Mouse (Mus musculus): ENCODE measurements at regions not wholly inside any gene's neighbourhood (a gene's known extent, or its start where the extent isn't known, plus 50 kb on each side); places are given as distances from the start of the nearest gene placed in this dataset.
A peak's percentile ranks its signal among the peaks of the same experiment; 100 is the strongest.

DNA sequence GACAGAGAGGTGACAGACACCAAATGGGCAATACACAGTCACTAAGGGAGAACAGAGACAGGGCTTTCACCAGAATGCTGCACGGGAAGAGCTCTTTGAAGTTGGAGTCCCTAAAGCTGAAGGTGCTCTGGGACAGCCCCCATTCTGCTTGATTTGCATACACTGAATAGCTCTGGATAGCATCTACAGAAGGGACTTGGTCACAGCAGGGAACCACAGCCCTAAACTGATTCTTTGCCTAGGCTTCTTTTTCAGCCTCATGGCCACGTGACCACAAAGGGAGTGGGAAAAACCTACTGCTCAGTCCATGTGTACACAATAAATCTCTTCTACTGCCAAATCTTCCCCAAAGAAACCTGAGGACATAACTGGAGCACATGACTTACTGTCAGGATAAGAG is 221.3 kb downstream of the Opa1 start:
- DNase-seq (ENCODE audit: low spot score): no peak

DNA sequence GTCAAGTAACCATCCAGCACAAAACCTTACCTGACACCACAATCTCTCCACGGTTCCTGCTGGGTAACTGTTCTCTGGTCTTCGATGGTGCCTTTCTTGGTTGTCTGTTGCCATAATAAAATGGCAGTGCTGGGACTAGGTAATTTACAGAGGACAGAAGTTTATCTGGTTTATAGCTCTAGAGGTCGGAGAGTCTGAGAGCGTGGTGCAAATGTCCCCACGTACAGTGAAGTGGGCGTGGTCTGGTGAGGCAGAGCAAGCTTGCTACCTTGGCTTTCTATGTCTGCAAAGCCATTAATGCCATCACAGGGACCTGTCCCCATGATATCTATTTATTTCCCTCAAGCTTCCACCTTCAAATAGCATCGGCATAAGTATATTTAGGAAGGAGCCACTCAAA is 223.0 kb downstream of the Opa1 start:
- DNase-seq (ENCODE audit: low spot score): no peak

DNA sequence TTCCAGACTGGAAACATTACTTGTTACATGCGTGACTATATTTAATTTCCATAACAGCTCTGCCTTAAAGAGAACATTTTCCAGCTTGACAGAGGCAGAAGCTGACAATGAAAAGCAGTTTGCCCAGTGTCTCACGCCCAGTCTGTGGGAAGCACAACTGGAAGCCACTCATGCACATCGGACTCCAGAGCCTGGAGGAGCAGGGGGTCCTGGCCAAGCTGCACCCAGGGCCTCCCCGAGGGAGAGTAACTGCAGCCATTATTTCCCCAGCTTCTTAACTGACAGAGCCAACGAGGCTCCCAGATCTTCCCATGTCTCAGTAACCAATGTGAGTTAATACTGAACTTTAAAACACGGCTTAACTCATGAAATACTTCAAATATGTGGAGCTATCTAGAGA is 223.5 kb downstream of the Opa1 start:
- DNase-seq (ENCODE audit: low spot score): no peak

DNA sequence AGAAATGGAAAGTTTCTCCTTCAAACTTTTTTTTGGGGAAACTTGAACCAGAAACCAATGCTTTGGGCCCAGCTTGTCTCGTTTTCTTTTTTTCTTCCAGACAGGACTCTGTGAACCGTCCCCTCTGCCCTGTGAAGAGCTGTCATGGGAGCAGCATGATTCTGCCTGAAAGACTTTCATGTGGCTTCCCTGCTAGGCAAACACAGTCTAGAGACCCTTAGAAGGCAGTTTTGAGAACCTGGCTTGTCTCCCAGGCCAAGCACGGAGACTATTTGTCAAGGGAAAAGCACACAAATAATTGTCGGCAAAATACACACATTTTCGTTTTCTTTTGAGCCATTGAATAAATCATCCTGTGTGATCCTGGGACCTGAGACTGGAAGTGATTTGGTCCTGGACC is 228.7 kb downstream of the Opa1 start:
- no peak for DNase-seq (ENCODE audit: low spot score)

DNA sequence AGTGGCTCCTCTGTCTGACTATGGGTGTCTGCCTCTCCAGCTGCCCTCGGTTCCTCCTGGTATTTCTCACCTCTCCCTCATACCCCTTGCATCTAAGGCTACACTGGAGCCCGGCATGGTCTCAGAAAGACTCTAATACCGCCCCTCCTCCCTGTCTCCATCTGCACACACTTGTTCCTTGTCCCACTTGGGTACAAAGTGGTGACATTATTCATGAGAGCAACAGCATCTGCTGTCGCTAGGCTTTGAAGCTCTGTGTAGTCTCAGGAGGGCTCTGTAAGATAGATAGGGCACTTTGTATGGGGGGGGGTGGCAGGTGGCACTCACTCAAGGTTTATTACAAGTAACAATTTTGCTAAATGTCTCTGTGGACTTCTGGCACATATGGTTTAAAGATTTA is 229.7 kb downstream of the Opa1 start:
- no peak for DNase-seq (ENCODE audit: low spot score)

DNA sequence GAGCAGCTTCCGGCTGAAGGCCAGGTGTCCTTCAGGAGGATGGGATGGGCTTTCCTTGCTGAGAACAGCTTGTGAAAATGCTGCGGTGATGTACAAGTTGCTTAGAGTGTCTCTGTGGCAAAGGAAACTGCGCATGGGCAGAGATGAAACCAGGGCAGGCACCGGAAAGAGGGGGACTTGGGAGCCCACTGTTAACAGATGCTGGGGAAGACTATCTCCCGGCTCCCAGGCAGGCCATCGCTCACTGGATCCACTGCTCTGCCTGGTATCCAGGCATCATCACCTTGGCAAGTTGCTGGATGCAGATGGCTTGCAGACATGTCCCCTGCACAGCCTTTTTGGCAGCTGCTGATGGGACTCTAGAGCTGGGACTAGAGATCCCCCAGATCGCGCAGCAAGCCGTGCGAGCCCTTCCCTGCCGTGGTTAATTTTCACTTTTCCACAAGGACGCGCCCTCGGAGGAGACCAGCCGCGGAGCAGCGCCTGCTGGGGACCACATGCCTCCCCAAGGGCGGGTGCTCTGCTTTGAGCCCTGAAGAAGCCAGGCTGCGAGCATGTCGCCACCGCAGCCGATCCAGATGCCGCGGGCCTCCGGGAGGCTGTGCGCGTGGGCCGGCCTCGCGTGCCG is 234.4 kb downstream of the Opa1 start:
- DNase-seq (ENCODE audit: low spot score): no peak

DNA sequence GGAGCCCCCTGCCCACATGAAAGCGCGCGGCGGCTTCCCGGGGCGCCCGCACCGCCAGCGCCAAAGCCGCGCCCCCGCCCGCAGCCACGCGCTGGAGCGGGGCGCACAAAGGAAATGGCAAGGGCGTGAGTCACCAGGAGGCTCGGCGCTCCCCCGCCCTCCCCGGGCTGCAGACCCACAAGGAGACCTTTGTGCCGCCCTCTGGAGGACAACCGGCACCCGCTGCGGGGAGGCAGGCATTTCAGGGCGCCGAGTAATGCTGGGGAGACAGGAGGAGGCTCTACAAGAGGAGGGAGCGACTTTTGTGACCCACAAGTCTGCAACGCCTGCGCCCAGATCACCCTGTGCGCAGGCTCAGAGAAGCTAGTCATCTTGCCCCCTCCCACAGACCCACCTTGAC is 234.9 kb downstream of the Opa1 start:
- DNase-seq (ENCODE audit: low spot score): peak; percentile 19

DNA sequence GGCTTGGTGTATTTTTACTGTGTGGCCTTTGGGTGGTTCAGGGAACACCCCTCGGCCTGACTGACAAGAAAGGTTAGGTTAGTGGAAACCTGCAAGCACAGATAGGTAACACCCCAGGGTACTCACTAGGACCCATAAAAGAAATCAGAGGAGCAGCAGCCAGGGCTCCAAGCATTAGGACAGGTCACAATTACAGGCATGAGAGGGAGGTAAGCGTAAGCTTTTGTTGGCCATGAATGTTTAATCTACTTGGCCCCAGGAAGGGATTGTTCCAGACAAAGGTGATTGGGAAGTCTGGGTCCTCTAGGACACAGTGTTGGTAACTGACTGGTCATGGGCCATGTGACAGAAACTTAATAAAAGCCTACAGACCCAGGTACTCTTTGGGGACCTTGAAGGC is 235.5 kb downstream of the Opa1 start:
- DNase-seq (ENCODE audit: low spot score): no peak

DNA sequence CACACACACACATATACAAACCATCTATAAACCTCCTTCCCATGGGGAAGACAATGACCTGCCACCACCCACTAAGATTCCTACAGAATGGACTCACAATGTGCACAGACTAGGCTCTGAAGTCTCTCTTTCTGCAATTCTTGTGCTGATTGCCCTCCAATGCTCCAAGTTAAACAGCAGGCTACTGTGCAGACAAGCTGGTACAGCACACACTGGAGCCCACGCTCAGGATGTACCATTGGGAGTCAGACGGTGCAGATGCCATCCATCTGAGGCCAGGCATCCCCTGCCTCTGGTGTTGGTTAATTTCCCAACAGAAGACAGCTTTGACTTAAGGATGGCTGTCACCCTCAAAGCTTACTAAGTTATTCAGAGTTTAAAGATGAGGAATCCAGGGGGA is 236.1 kb downstream of the Opa1 start:
- no peak for DNase-seq (ENCODE audit: low spot score)

DNA sequence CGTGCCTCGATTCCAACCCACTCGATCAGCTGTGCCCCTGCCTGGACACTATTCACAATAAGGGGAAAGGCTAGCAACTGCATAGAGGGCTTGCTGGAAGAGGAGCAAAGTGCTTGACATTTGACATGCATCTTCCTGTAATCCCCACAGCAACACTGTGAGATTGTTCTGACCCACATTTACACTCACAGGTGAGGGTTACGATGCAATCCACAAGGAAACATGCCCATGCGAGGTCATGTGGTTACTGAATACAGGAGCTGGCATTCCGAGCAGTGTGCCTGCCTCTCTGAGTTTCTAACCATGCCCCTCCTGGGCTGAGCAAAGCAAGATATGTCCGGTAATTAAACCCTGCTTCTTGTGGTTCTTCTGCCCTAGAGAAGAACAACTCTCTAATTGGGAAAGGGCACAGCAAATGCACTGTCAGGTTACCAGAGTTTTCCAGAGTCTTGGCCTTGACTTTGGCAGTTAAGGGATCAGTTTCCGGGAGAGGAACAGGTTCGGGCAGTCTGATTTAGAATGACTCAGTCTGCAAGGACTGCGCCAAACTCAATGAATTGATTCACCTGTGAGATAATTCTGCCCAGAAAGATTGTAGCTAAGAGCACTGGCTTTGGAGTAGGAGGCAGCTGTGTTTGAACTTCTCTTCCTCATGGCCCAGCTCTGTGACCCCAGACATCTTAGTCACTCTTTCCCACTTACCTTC is 236.7 kb downstream of the Opa1 start:
- no peak for DNase-seq (ENCODE audit: low spot score)

DNA sequence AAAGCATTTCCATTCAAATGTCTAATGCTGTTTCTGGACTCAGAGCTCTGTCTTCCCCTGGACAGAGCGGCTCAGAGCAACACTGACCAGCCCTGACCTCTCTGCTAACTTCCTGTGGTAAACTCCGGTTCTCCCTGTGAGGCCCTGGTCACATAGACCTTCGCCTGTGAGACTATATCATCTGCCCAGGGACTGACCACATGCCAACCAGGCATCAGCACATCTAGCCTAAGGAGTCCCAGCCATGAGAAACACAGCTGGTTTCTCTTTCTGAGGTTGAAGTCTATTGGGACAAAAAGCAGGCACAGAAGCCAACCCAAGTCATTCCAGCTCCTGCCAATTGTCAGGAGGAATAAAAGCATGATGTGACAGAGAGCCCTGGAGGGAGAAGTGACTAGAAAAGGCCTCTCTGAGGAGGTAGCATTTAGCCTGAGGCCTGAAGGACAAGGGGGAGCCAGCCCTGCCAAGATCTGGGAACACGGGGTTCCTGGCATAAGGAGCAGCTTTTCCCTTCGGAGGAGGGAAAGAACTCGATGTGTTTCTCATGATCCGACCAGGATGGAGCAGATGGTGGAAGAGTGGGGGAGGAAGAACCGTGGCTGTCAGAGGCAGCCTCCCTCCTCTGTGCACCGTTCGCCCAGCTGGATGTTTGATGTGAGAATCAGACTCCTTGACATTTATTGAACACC is 237.7 kb downstream of the Opa1 start:
- DNase-seq (ENCODE audit: low spot score): no peak

DNA sequence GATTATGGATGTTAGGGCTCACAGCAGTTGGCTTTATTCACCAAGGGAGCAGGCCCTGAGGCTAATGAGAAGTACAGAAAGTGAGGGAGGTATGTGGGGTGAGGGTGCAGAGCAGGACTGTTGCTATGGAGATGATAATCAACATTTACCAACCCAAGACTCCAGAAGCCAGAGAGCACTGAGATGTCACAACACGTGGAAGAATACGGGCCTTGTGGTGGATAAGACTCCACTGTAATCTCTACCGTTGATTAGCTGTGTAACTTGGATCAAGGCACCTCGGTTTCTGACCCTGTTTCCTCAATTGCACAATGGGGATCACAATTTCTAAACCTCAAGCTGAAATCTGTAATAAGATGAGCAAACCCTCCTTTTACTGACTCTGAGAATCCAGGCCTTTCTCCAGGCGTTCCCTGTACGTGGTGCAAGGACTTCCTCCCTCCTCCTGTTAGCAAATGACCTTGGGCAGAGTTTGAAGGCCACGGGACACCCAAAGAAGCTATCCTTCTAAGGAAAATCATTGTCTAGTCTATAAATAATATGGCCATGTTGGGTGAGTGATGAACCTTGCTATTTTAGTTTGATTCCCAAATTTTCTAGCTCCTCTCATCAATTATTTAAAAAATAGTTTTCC is 239.8 kb downstream of the Opa1 start:
- no peak for DNase-seq (ENCODE audit: low spot score)

DNA sequence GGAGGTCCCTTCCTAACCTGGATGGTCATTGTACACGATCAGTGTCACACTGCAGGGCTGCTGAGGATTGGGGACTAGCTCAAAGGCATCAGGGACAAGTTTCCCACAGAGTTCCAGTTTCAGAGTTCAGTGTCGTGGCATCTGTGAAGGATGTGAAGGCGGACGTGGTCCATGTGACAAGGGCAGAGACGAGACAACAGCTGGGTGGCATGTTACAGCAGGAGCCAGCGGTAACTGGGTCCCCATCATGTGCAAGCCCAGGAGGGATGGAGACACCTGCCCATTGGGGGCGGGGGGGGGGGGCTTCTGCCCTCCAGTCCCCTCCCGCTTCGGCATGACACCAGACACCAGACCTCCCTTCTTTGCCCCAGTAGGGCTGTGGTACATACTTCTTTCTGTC is 241.6 kb downstream of the Opa1 start:
- DNase-seq (ENCODE audit: low spot score): no peak

DNA sequence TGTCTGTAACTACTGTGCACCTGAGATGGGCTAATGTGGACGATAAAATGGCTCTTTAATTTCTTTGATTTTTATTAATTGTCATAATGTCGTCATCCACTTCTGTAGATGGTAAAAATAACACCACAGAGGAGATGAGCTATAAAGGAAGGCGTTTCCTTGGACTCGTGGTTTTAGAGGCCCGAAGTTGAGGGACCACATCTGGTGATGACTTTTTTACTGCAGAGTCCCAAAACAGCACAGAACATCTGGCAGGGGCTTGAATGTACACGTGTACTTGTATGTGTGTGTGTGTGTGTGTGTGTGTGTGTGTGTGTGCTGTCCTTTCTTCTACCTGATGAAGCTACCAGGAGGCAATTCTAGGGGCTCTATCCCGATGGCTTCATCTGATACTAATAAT is 242.1 kb upstream of the Hes1 start:
- no peak for DNase-seq (ENCODE audit: low spot score)

DNA sequence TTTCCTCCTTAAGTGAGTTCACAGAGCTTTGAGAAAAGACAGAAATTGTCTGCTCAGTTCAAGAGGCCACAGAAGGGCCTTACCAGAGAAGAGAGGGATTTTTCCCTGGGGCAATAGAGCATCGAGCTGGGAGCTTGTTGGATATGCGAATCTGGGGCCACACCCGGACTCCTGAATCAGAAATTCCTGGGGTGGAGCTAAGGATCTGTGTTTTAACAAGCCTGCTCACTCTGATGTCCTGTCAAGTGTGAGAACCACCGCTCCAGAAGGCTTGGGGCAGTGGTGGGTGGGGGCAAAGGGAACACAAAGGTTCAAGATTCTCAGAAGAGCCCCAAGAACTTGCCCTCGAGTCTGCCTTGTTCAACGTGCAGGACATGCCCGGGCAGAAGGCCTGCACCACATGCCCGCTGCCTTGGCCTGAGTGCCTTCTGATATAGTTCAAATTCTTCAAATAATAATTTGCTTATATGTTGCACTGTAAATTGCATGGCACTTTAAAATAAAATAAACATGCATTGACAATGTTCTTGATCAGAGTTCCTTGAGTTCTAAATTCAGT is 241.3 kb upstream of the Hes1 start:
- DNase-seq (ENCODE audit: low spot score): no peak

DNA sequence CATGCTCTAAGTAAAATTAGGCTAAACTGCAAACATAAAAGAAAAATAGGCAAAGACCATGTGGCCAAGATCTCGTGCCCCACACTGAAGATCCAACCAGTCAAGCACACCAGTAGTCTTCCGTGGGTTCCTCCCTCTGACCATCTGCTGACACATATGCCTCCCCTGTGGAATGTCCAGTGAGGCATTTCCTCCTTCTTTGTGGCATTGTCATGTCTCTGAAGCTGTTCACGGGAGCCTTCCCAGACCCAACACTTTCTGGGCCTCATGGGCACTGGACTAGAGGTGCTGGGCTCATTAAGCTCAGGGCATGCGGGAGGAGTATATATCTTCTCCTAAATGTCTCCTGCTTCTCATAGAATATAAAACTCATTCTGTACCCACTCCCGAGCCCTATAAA is 237.3 kb upstream of the Hes1 start:
- no peak for DNase-seq (ENCODE audit: low spot score)

DNA sequence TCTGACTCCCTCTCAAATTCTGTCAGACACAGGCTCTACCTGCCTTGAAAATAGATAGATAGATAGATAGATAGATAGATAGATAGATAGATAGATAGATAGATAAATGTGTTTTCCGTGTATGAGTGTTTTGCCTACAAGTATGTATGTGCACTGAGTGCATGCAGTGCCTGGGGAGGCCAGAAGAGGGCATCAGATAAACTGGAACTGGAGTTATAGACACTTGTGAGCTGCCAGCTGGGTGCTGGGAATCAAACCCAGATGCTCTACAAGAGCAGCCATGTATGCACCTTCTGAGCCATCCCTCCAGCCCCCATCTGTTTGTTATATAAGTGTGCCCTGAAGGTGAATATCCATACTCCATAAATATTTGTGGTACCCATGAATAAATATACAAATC is 236.4 kb upstream of the Hes1 start:
- DNase-seq (ENCODE audit: low spot score): no peak

DNA sequence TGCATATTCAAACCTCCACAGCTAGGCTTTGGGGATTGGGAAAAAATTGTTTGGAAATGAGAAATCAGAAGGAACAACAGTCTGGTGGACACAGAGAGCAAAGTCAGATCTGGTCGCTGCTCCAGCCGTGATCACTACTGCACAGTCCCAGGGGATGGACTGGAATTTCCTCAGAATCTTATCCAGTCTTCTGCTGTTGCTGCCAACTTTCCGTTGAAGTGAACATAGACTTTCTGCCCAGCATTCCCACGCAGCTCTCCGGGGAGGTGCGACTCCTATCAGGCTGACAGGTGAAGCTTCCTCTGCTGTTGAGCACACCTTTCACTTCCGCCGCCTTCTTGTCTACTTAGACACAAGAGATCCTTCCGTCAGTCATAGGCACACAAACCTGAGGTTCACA is 234.7 kb upstream of the Hes1 start:
- DNase-seq (ENCODE audit: low spot score): no peak

DNA sequence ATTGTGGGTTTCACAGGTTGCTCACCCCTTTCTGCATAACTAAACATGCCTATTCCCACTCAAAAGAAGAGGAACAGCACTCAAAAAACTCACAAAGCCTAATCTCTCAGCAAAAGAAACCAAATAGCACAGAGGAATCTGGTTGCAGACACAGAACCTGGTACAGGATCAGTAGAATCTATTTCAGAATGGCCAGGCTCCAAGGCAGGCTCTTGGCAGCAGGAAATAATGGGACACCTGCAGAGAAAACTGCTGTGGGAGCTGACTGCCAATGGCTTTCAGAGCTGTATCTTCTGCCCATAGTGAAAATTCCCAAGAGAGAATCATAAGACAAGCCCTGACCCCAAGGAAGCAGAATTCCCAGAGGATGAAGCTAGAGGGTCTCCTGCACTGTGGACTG is 234.1 kb upstream of the Hes1 start:
- DNase-seq (ENCODE audit: low spot score): no peak

DNA sequence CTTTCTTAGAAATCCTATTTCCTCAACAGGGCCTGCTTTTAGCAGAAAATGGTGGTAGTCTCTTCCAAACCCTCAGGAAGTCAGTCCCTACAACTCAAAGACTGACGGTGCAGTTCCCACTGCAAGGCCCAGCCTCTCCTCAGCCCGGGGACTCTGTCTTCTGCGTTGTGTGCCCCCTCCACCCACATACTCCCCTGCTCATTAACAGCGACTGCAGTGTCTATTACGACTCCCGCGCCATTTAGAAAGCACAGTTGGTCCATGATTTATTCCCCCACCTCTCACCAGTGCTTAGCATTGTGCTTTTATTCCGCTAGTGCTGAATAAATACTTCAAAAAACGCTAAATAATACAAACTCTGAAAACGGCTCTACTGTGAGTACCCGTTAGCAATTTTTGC is 230.9 kb upstream of the Hes1 start:
- DNase-seq (ENCODE audit: low spot score): no peak

DNA sequence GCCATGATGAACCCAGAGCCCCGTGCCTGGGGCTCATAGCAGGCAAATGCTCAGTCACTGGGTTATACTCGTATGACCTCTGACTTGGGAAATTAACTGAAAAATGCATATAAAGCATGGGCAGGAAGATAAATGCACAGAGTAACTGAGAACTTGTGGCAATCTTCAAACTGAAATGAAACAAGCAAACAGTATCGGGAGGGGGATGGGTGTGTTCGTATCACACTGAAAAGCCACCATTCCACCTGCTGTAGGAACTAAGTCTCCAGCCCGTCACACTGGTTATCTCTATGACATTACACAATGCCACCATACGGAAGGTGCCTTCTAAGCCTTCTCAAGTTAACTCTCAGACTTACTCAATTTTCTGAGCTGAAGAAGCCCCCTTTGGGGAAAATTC is 230.3 kb upstream of the Hes1 start:
- no peak for DNase-seq (ENCODE audit: low spot score)

DNA sequence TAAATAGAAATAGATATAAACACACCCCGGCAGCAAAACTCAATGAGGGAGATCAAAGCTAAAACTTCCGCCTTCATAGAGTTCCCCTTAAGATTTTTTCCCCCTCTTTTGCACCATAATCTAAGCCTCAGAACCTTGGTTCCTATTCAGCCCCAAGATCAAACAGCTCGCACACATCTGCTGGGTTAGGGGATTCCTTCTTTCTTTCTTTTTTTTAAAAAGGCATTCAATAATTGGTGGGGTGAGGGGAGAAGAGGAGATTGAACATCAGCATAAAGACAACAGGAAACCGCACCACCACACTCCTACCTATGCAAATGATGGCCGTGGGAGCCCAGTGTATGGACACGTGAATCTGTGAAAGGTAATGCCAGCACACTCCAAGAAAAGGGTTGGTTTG is 229.5 kb upstream of the Hes1 start:
- DNase-seq (ENCODE audit: low spot score): no peak
